Mouse (Mus musculus) central nervous system, embryonic 11.5 days (tissue): ENCODE measurements around the gene Parp11. TPM values are rescaled to one million over a fixed set of nuclear protein-coding genes. Genes with fewer than 3 reads are reported as not detected.

Experiments used
- polyA plus RNA-seq: library from polyadenylated mRNA; depleted of rRNA; stranded (reverse); fragments of >200 nt; gene quantifications from 2 replicates; pipeline ENCODE4 v1.2.3, GENCODE M21; 2012; rRNA removed

The Parp11 gene
- 40.1 and 44.5 TPM in 2 replicates for polyA plus RNA-seq

GRCm38 (mm10) chr6:127446436-127446890 lies at the start of gene Parp11:
TSS of gene Parp11 (plus strand) at chr6:127446840.

Other genes starting within 250 kb of the Parp11 start
- 0.70 and 0.71 TPM in 2 replicates for gene Cracr2a, start 114.5 kb downstream of the Parp11 start, polyA plus RNA-seq